Mouse (Mus musculus) urinary bladder, adult 18-20 months (tissue): ENCODE measurements around the gene Creb3l4.
"Not testable (repeated sequence)": the region's sequence is repeated elsewhere in the genome, so short reads cannot be mapped to it uniquely, and the experiment has no call there.

Source experiments
- DNase-seq, 2 experiments: peaks; one replicate each; pipeline ENCODE4 v3.0.0; 2022; ENCODE audit warnings: low spot score in 2 of 2, mixed read lengths in 2 of 2

Creb3l4 gene

DNA sequence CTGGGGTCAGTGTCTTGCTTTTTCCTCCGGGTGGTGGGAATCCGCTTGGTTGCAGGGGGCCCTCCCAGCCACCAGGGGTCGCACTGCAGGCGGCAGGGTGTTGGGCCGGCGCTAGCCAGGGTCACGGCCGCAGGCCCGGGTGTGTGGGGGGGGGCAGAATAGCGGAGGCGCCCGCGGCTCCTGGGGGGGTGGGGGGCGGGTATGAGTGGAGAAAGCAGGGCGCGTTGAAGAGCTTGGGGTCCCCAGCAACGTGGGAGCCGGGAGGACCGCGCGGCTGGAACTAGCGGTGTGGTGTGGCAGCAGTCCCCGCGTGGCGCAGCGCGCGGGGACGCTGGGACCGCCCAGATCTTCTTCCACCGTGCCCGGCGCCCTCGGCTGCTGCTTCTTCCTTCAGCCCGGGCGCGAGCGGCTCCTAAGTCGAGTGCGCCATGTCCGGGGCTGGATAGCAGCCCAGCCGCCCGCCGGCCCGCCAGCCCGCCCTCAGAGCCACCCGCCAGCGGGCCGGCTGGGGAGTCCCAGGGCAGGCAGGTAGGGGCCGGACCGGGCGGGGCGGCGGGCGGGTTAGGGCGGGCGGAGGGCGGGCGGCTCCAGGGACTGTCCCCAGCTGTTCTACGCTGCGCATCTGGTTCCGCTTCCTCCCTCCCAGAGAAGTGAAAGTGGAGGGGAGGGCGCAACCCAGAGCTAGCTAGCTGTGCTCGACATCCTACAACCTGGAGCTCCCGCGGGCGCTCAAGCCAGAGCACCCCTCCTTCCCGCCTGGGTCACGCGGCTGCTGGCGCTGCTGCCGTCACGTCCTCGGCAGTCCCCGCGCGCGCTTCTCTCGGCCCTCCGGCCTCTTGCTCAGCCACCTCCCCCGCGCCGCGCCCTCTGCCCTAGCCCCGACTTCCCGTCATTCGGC, 22.0 kb upstream of the Creb3l4 start, which contains the start of gene Dennd4b:
Gene Dennd4b (plus strand): TSS at position 152 of the 898 bp plus-strand sequence.
- DNase-seq, result peak; percentile 81 to 84

- no peak for DNase-seq
These were observed 21.3 kb upstream of the Creb3l4 start for GRCm38 (mm10) chr3:90264687-90265033.

DNA sequence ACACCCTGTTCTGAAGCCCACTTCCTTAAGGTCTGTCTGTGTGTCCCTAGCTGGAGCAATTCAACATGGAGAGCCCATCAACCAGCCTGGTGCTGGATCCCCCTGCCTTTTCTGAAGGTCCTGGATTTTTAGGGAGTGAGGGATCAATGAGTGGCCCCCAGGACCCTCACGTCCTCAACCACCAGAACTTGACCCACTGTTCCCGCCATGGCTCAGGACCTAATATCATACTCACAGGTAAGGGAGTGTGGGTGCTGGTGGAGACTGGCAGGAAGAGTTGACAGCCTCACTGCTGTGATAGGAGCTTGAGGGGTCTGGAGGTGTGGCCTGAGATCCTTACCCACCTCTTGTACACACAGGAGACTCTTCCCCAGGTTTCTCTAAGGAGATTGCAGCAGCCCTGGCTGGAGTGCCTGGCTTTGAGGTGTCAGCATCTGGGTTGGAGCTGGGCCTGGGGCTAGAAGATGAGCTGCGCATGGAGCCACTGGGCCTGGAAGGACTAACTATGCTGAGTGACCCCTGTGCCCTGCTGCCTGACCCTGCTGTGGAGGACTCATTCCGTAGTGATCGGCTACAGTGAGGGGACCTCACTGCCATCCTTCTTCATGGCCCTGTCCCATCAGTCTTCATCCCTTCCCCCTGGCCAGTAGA, 19.9 kb upstream of the Creb3l4 start:
- no peak for DNase-seq

GRCm38 (mm10) chr3:90258521-90258920, 15.2 kb upstream of the Creb3l4 start:
- no peak for DNase-seq

DNA sequence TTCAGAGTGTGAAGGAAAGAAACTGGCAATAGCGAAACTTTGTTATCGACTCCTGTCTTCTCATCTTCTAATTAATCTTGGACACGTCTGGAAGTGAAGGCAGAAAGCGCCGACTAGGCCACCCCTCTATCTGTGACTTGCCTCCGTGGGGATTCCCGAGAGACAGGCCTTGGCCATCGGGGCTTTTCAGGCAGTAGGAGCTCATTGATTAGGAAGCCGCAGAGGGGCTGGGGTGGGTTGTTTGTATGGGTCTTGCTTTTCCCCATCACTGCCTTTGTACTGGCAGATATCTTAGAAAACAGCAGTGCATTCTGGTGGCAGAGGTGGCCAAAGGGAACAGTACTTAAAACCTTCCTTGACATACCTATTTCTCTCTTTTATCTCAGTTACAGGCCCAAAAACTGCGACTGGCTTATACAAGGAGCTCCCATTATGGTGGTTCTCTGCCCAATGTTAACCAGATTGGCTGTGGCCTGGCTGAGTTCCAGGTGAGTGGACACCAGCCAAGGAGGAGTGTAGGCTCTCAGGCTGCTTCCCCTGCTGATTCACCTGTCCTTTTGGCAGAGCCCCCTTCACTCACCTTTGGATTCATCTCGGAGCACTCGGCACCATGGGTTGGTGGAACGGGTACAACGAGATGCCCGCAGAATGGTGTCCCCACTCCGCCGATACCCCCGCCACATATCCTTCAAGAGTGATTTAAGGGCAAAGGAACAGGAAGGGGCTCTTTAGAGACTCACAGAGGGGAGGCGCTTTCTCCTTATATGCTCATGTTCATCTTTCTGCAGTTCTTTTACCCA, 13.6 kb upstream of the Creb3l4 start:
- no peak for DNase-seq

DNA sequence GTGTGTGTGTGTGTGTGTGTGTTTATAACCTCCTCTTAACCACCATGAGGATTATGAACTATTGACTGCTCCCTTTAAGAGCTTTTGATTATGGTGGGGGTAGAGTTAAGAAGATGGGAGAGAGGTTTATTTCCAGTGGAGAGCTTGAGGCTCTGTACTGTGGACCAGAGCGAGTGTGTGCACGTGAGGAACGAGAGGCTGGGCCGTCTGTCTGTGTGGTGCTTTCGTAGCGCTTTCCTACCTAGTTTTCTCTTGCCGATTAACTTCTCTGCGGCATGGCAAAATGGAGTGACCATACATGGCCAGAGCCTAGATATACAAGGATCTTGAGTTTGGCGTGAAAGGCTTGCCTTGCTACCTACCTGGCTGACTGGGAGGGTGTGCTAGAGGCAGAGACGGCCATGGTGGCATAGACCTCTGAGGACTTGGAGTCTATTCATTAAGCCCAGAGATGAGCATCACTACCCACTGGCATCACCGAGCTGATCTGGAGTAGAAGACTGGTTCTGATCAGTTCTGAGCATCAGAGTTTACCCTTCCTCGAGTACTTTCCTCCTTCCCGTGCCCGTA, 12.6 kb upstream of the Creb3l4 start:
- DNase-seq, result no peak

DNA sequence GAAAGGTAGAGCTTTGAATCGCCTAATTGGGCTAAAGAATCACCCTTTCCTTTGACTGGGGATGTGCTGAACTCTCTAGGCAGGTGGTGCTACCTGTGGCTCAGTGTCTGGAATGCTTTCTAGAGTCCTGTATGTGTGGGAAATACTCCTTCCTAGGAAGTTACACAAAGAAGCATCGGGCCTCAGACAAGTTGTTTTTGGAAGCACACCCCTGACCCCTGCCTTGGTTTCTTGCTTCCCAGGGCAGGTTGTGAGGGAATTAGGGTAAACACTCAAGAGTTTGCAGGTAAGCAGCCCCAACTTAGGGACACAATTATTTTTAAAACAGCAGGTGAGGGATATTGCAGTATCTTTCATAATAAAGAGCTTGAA, 11.9 kb upstream of the Creb3l4 start:
- DNase-seq, result no peak

DNA sequence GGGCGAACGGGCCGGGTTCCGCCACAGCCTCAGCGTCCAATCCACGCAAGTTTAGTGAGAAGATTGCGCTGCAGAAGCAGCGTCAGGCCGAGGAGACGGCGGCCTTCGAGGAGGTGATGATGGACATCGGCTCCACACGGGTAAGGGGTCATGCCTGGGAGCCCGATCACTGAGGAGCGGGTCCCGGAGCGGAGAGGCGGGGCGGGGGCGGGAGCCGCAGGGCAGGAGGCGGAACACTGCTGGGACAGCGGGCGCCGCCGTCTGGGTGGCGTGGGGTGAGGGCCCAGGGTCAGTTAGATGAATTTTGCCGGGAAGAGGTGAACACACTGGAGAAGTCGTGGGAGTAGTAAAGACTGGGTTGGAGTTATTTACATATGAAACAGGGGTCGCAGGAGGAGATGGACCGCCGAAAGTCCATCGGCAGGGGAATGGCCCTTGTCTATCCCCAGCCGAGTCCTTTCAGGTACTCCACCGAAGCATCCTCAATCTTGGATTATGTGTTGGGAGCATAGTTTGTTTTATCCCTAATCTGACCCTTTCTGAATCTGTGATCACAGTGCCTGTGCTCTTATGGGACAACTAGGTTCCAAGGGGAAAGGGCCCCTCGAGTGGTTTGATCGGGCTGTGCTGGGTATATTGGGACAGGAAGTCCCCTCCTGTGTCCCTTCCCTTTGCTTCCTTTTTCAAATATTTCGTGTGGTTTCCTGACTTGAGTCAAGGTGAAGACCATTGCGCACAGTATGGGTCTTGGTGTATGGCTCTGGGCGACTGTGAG, 11.3 kb upstream of the Creb3l4 start:
- peak in 1 of 2 experiments; percentile 26 for DNase-seq

- peak; percentile 72 to 95 for DNase-seq
These were observed 10.5 kb upstream of the Creb3l4 start, which contains the start of gene Crtc2 for GRCm38 (mm10) chr3:90253653-90254418. Gene Crtc2, plus strand, starts transcription at chr3:90254163.

- DNase-seq, result not testable (repeated sequence)
These were observed 9.9 kb upstream of the Creb3l4 start for GRCm38 (mm10) chr3:90253174-90253573.

DNA sequence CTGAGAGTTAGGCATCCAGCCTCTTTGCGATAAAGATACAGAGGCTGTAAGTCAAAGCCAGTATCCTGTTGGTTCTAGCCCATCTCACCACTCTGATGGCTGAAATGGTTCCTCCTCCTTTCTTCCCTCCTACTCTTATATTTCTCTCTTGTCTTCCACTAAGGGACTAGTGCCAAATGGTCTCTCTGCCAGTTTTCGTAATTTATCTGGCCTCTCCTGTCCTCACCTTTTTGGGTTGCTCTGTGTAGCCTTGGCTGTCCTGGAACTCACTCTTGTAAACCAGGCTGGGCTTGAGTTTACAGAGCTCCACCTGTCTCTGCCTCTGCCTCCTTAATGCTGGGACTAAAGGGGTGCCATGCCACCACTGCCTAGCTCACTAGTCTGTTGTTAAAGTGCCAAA, 9.3 kb upstream of the Creb3l4 start:
- not testable (repeated sequence) for DNase-seq

DNA sequence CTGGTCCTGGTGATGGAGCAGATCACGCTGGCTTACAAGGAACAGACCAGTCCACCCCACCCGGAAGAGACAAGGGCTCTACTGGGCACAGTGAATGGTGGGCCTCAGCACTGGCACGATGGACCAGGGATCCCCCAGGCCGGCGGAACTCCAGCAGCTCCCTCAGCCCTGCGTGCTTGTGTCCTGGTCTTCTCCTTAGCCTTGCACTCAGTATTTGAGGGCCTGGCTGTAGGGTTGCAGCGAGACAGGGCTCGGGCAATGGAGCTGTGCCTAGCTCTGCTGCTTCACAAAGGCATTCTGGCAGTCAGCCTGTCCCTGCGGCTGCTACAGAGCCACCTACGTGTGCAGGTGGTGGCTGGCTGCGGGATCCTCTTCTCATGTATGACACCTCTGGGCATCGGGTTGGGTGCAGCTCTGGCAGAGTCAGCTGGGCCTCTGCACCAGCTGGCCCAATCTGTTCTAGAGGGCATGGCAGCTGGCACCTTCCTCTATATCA, 8.5 kb upstream of the Creb3l4 start:
- not testable (repeated sequence) for DNase-seq

DNA sequence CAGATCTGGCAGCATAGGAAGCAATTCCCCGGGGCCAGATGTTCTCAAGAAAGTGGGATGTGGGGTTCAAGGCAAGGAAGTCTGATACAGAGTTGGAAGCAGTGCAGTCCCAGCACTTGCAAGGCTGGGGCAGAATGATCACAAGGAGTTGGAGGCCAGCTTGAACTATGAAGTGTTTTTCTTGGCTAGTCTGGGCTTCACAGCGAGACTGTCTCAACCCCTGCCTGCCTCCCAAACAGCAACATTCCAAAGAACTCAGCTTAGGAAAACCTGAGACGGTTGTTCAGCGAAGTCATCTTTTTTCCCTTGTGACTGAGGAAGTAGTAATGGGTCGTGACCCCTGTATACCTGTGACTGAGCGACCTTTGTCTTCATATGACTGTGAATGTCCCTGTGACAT, 7.5 kb upstream of the Creb3l4 start:
- no peak for DNase-seq

DNA sequence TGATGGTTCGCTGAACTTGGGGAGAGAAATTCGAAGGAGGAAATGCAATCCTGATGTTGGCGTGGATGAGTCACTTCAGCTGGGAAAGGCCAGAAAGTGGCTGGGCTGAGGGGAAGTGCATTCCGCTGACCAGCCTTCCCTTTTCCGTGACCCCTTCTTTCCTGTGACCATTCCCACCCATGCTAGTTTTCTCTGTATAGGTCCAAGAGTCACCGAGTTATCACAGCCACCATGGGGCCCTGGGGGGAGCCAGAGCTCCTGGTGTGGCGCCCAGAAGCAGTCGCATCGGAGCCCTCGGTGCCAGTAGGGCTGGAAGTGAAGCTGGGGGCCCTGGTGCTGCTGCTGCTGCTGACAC, 5.4 kb upstream of the Creb3l4 start:
- peak in 1 of 2 experiments; percentile 31 for DNase-seq

- DNase-seq, result peak; percentile 73 to 90
These were observed 4.8 kb upstream of the Creb3l4 start, which contains the start of gene Slc39a1 for GRCm38 (mm10) chr3:90247960-90248745. Gene Slc39a1, plus strand, starts transcription at chr3:90248172.

DNA sequence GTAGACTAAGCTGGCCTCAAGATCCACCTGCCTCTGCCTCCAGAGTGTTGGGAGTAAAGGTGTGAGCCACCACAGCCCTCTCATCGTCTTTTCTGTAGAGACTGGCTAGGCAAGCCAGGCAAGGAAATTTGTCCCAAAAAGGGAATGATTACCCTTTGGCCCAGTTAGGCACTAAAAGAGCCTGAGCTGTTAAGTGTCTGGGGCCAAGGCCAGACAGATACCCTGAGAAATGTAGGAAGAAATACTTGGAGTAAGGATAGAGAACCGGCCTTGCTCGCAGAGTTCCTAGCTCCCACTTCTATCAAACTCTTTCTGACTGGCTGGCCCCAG, 4.3 kb upstream of the Creb3l4 start:
- peak in 1 of 2 experiments; percentile 79 for DNase-seq

GRCm38 (mm10) chr3:90245406-90245805, 2.1 kb upstream of the Creb3l4 start:
- no peak for DNase-seq

GRCm38 (mm10) chr3:90241669-90242358, 1.5 kb downstream of the Creb3l4 start:
- no peak for DNase-seq

- DNase-seq, result no peak
These were observed 2.1 kb downstream of the Creb3l4 start for GRCm38 (mm10) chr3:90241251-90241650.
